Mouse (Mus musculus) limb, embryonic 11.5 days (tissue): ENCODE measurements around the gene Ung. TPM values are rescaled to one million over a fixed set of nuclear protein-coding genes. Genes with fewer than 3 reads are reported as not detected.

ENCODE experiments used
- ATAC-seq: fragments of 200-750 bp; cut with Nextera tagmentation; 2 replicates; pipeline ENCODE4 v1.8.0; 2017; ENCODE audit warnings: low read depth; ENCODE audit not compliant: insufficient number of reproducible peaks, low FRiP score, low TSS enrichment
- DNase-seq: peaks from one replicate; pipeline ENCODE4 v3.0.0-alpha.2; 2015; ENCODE audit warnings: low spot score
- H3K27ac ChIP-seq: fragments of 300-500 bp; sonication (generic); replicated peaks from 2 replicates; pipeline ENCODE4 v1.5.1; 2014; ENCODE audit warnings: low read depth, mild to moderate bottlenecking, low read length
- H3K27me3 ChIP-seq: fragments of 300-500 bp; sonication (generic); 2 replicates; pipeline ENCODE4 v1.6.1; 2014; ENCODE audit warnings: mild to moderate bottlenecking, low read length, mixed read lengths; ENCODE audit not compliant: control insufficient read depth, insufficient read depth
- H3K36me3 ChIP-seq: fragments of 300-500 bp; sonication (generic); 2 replicates; pipeline ENCODE4 v1.6.1; 2014; ENCODE audit warnings: mild to moderate bottlenecking, low read length, moderate library complexity, mixed read lengths; ENCODE audit not compliant: control insufficient read depth, insufficient read depth
- H3K4me1 ChIP-seq: fragments of 300-500 bp; sonication (generic); 2 replicates; pipeline ENCODE4 v1.6.1; 2014; ENCODE audit warnings: low read length, mixed read lengths; ENCODE audit not compliant: control insufficient read depth, insufficient read depth
- H3K4me2 ChIP-seq: fragments of 300-500 bp; sonication (generic); 2 replicates; pipeline ENCODE4 v1.6.1; 2014; ENCODE audit warnings: low read depth, mild to moderate bottlenecking, moderate library complexity; ENCODE audit not compliant: severe bottlenecking
- H3K4me3 ChIP-seq: fragments of 300-500 bp; sonication (generic); 2 replicates; pipeline ENCODE4 v1.5.1; 2014; ENCODE audit warnings: low read depth, low read length
- H3K9ac ChIP-seq: fragments of 300-500 bp; sonication (generic); 2 replicates; pipeline ENCODE4 v1.6.1; 2014; ENCODE audit warnings: mild to moderate bottlenecking, low read length
- H3K9me3 ChIP-seq: fragments of 300-500 bp; sonication (generic); 2 replicates; pipeline ENCODE4 v1.6.1; 2016; ENCODE audit warnings: low read length; ENCODE audit not compliant: control insufficient read depth
- WGBS: fragments of 180-500 bp; shearing (Covaris S2); extraction: QIAGEN DNeasy Blood & Tissue Kit; methylation state at CpG from one replicate; pipeline ENCODE4 v1.1.7; 2014; 5-methylcytosine and 5-hydroxymethylcytosine counted together
- polyA plus RNA-seq: library from polyadenylated mRNA; unstranded; fragments of >200 nt; fragmentation: Nextera tagmentation; extraction: Ambion mirVana; gene quantifications from 2 replicates; pipeline ENCODE4 v1.2.1, GENCODE M21; 2014

Ung gene
- polyA plus RNA-seq, 1 experiment from 2014 or later = 41.8 TPM

- 86% methylated on average over 10 of the region's 10 CpGs for WGBS
- Histone ChIP-seq H3K4me3 (no peak overlapping the region), H3K9ac (no peak overlapping the region), H3K27me3 (no peaks in the 10 kb centered on the region), H3K4me2 (no peak overlapping the region), H3K27ac (no peak overlapping the region), H3K9me3 (no peaks in the 10 kb centered on the region), H3K4me1 (peaks cover 10% of the 10 kb centered on the region), H3K36me3 (peaks cover 2% of the 10 kb centered on the region)
- ATAC-seq (no peak), DNase-seq (no peak)
Measured at GRCm38 (mm10) chr5:114135516-114135915, 5.3 kb downstream of the Ung start.

DNA sequence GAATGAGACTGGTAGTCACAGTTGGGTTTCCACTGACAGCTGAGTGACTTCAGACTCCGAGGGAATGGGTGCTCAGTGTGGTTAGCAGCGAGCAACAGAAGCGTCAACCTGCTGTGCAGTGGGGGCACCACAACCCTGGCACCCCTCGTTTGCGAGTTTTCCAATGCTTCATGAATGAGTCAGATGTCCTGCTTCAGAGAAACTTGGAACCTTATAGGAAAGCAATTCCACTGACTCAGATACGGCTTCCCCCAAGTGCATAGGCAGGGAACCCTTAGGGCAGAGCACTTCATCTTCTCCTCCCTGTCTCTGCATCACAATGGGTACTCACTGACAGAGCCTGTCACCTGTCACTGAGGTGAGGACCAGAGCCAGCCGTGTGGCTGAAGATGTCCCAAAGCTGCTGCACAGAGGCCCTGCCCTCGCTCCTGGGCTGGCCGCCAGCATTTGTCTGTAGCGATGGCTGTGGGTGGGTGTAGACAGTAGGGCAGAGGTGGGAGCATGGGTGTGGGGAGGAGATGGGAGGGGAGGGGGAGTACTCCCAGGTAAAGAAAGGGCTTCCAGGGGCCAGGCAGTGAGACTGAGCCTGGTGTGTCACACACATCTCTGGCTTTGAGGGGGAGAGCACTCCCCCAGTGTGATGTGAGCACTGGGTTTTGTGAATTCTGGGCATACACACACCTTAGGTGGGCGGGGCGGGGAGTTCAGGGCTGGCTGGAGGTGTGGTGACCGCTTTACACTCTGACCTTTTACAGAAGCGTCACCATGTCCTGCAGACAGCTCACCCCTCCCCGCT lies 7.5 kb downstream of the Ung start:
- Histone ChIP-seq H3K9ac (no peak overlapping the region), H3K9me3 (no peaks in the 10 kb centered on the region), H3K4me2 (no peak overlapping the region), H3K4me1 (peaks cover under 1% of the 10 kb centered on the region; the same call in 1 of the 2 replicates), H3K27me3 (no peaks in the 10 kb centered on the region), H3K4me3 (no peak overlapping the region), H3K36me3 (peaks cover 2% of the 10 kb centered on the region), H3K27ac (no peak overlapping the region)
- DNase-seq (no peak), ATAC-seq (no peak)
- WGBS = 89% methylated on average over 15 of the region's 15 CpGs

DNA sequence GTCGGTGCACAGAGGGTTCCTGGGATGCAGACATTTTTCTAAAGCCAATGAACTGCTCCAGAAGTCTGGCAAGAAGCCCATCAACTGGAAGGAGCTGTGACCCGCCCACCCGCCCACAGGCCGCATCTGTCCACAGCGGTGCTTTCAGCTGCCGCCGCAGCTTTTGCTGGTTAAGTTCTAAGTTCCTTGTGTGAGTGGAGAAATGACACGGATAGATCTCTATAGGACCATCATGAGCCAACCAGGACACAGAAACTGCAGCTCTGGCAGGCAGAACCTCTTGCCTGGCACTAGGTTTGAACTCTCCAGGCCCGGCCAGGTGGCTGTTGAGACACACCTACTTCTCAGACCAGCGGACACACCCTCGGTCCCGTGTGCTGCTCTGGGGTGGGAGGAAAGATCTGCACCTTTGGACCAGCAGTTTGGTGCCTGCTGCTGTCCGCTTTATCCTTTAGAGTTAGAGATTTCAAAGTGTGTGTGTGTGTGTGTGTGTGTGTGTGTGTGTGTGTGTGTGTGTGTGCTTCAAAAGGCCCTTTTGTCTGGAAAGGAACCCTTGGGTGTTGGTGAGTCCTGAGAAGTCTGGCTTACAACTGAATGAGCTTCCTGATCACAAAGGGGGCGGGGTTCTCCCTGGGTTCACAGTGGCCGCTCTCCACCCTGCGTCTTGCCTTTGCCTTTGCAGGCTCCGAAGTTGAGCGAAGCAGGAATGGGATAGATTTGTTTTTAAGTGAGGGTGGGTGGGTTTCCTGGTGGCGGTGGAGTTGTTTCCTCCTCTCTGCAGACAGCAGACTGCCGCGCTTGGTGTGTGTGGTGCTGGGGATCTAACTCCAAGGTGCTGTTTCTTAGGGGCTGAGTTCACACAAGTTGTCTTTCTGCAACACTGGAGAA lies 8.3 kb downstream of the Ung start:
- 80% methylated on average over 21 of the region's 21 CpGs for whole genome bisulfite sequencing
- Histone ChIP-seq H3K4me1 (no peaks in the 10 kb centered on the region), H3K27me3 (no peaks in the 10 kb centered on the region), H3K4me2 (no peak overlapping the region), H3K9me3 (no peaks in the 10 kb centered on the region), H3K9ac (no peak overlapping the region), H3K36me3 (peaks cover 2% of the 10 kb centered on the region), H3K27ac (no peak overlapping the region), H3K4me3 (no peak overlapping the region)
- DNase-seq = no peak
- no peak for ATAC-seq

DNA sequence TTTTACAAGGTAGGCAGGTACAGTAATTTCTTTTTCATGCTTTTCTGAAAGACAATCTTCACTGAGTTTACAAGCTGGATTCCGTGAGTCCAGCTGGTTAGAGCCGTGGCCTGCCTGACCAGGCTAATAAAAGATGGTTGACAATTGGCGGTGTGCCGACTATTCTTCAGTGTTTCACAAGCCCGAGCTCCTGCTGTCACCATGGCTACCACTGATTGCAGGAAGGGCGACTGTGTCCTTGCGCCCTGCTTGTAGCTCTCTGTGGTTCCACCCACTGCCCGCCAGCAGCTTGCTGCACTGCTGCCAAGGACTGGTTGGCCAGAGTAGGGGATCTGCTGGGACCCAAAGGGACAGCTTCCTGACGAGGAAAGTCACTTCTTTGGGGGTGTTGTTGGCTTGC lies 9.0 kb downstream of the Ung start:
- no peak overlapping the region for H3K27ac ChIP-seq
- no peaks in the 10 kb centered on the region for H3K9me3 ChIP-seq
- H3K36me3 ChIP-seq = peaks cover 2% of the 10 kb centered on the region
- DNase-seq = no peak
- H3K27me3 ChIP-seq = no peaks in the 10 kb centered on the region
- H3K9ac ChIP-seq = no peak overlapping the region
- no peak for ATAC-seq
- no peaks in the 10 kb centered on the region for H3K4me1 ChIP-seq
- no peak overlapping the region for H3K4me3 ChIP-seq
- no peak overlapping the region for H3K4me2 ChIP-seq
- 65% methylated on average over 9 of the region's 9 CpGs for WGBS

DNA sequence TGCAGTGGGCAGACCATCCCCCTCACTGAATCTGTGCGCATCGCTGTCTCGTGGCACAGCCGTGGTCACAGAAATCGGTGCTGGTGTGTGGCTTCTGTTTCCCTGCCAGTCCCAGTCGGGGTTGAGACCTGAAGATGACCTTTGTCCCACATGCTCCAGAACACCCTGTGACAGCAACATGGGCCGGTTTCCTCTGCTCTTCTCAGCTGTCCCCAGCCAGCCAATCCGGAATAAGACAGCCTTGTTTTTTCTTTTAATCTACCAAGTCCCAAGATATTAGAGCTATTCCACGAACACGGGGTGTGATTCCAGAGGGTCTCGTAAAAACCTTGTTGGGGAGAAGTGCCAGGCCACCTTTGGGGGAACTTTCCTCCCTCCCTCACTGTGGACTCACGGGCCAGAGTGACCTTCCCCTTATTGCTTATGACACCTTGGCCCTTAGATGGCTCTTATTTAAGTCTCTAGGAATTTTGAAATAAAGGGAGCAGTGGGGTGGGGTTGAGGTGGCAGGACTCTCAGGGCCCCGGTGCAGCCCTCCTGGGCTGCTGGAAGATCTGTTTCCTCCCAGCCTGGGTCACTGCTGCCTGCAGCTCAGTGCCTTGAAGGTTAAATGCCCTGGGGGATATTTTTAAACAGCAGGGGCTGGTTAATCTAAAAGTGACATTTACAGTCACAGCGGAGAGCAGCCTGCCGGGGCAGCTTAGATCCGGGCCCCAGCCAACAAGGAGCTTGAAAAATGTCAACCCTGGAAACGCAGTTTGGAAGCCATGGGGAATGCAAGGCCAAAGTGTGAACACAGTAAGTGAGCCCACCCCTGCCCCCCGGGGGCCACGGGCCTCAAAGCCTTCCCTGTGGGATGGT lies 16.1 kb downstream of the Ung start, which contains the start of gene Acacb:
Gene Acacb, plus strand, starts transcription at position 508 of the 861 bp plus-strand sequence.
- 24% methylated on average over 19 of the region's 19 CpGs for WGBS
- Histone ChIP-seq H3K9me3 (no peaks in the 10 kb centered on the region), H3K4me1 (peaks cover 9% of the 10 kb centered on the region), H3K36me3 (no peaks in the 10 kb centered on the region), H3K4me3 (no peak within 1 kb of the TSS), H3K27ac (no peak within 1 kb of the TSS), H3K4me2 (no peak within 1 kb of the TSS), H3K9ac (no peak within 1 kb of the TSS), H3K27me3 (no peaks in the 10 kb centered on the region)
- peak; percentile 33 for DNase-seq
- no peak for ATAC-seq

DNA sequence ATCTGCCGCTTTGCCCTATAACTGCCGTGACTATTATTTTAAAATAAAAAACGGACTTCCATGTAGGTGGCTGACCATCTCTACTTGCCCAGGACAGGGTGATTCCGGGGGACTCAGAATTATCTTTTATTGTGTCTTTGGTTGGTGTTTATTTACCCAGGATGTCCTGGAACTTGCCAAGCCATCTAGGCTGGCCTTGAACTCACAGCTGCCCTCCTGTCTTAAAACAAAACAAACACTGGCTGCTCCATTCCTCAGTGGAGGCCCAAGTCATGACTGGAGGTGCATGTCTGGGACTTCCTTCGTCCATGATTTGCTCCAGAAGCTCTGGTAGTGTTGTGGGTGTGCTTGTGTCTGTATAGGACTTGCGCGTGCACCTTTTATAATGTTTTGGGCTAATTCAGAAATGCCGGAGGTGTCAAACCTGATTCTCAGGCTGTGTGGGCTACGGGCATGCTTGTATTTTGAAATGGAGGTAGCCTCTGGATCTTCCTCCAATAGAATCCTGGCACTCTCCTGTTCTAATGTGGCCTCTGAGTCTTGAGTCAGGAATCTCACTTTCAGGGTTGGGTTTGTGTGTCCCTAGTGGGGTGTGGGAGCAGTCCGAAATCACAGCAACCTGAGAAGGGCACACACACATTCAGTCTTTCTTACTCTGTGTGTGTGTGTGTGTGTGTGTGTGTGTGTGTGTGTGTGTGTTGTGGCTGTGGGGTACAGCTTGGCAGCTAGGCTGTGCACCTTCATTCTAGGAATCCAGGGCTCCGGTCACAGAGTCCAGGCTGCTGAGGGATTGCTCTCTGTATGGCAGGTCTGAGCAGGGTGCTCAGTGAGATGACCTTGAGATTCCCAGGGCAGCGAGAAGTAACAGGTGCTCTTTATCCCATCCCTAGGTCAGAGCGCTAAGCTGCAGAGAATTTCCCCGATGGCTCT lies 17.1 kb downstream of the Ung start:
- H3K27ac ChIP-seq = no peak overlapping the region
- ATAC-seq (no peak), DNase-seq (no peak)
- no peaks in the 10 kb centered on the region for H3K36me3 ChIP-seq
- no peaks in the 10 kb centered on the region for H3K9me3 ChIP-seq
- whole genome bisulfite sequencing = 85% methylated on average over 14 of the region's 14 CpGs
- H3K4me2 ChIP-seq = no peak overlapping the region
- H3K4me1 ChIP-seq = peaks cover 9% of the 10 kb centered on the region
- H3K27me3 ChIP-seq = no peaks in the 10 kb centered on the region
- H3K4me3 ChIP-seq = no peak overlapping the region
- H3K9ac ChIP-seq = no peak overlapping the region

GRCm38 (mm10) chr5:114152359-114153092 lies 22.3 kb downstream of the Ung start:
- no peak overlapping the region for H3K27ac ChIP-seq

More at GRCm38 (mm10) chr5:114152359-114153092, 22.3 kb downstream of the Ung start:
- Histone ChIP-seq H3K36me3 (no peaks in the 10 kb centered on the region), H3K4me2 (no peak overlapping the region), H3K9me3 (no peaks in the 10 kb centered on the region), H3K4me3 (no peak overlapping the region), H3K9ac (no peak overlapping the region), H3K27me3 (no peaks in the 10 kb centered on the region), H3K4me1 (no peaks in the 10 kb centered on the region)
- no peak for ATAC-seq
- DNase-seq = no peak
- 88% methylated on average over 12 of the region's 12 CpGs for WGBS
